Mouse (Mus musculus) C2C12 (cell line): ENCODE measurements around the gene Olfr1124.
"Not testable (repeated sequence)": the region's sequence is repeated elsewhere in the genome, so short reads cannot be mapped to it uniquely, and the experiment has no call there.

Experiments used
- CEBPB ChIP-seq: IDR thresholded peaks from one replicate; pipeline ENCODE4 v1.6.1; 2011; ENCODE audit warnings: low read depth, mild to moderate bottlenecking, control low read depth, moderate library complexity
- CTCF ChIP-seq: IDR thresholded peaks from one replicate; pipeline ENCODE4 v1.5.1; 2011; ENCODE audit not compliant: control insufficient read depth, insufficient read depth, insufficient read length
- USF1 ChIP-seq: IDR thresholded peaks from one replicate; pipeline ENCODE4 v1.6.1; 2011; ENCODE audit warnings: low read depth, mild to moderate bottlenecking, control low read depth, moderate library complexity

- TF ChIP-seq CTCF, CEBPB, USF1: not testable (repeated sequence)
Observed at GRCm38 (mm10) chr2:87393605-87394004, 36.5 kb upstream of the Olfr1124 start.
